Mouse (Mus musculus) myocyte (in vitro differentiated cells): ENCODE data around the gene Bcl9l. TPM values are rescaled to one million over a fixed set of nuclear protein-coding genes. Genes with fewer than 3 reads are reported as not detected.
A peak's percentile ranks its signal among the peaks of the same experiment; 100 is the strongest.

Experiments used
- H3K27me3 ChIP-seq: one replicate; pipeline ENCODE4 v1.6.1; 2011; ENCODE audit not compliant: control insufficient read depth, insufficient read depth, insufficient read length
- H3K36me3 ChIP-seq: one replicate; pipeline ENCODE4 v1.6.1; 2011; ENCODE audit not compliant: control insufficient read depth, insufficient read depth
- H3K4me2 ChIP-seq: one replicate; pipeline ENCODE4 v1.6.1; 2011; ENCODE audit warnings: low read depth, control low read depth
- H3K4me3 ChIP-seq: one replicate; pipeline ENCODE4 v1.5.1; 2011; ENCODE audit warnings: mild to moderate bottlenecking, control low read depth, moderate library complexity
- H3K79me2 ChIP-seq: one replicate; pipeline ENCODE4 v1.6.1; 2011; ENCODE audit not compliant: control insufficient read depth, insufficient read depth
- H3ac ChIP-seq: one replicate; pipeline ENCODE4 v1.6.1; 2011; ENCODE audit not compliant: control insufficient read depth, insufficient read length
- CEBPB ChIP-seq: IDR thresholded peaks from 2 replicates; pipeline ENCODE4 v1.6.1; 2011; ENCODE audit warnings: mild to moderate bottlenecking, moderate library complexity; ENCODE audit not compliant: poor library complexity, insufficient read depth, severe bottlenecking
- E2F4 ChIP-seq: IDR thresholded peaks from one replicate; pipeline ENCODE4 v1.6.1; 2011; ENCODE audit warnings: mild to moderate bottlenecking, control low read depth, moderate library complexity; ENCODE audit not compliant: insufficient read depth
- MAX ChIP-seq: IDR thresholded peaks from one replicate; pipeline ENCODE4 v1.6.1; 2011; ENCODE audit warnings: low read depth, mild to moderate bottlenecking, control low read depth
- MYOD1 ChIP-seq, 3 experiments: IDR thresholded peaks; one replicate each; pipeline ENCODE4 v1.6.1; 2011; ENCODE audit warnings: control low read depth in 2 of 3, low read depth in 2 of 3, mild to moderate bottlenecking in 2 of 3, moderate library complexity in 1 of 3; ENCODE audit not compliant: insufficient read length in 2 of 3, control insufficient read depth in 1 of 3
- MYOG ChIP-seq, 3 experiments: IDR thresholded peaks; one replicate each; pipeline ENCODE4 v1.6.1; 2011; ENCODE audit warnings: control low read depth in 2 of 3, low read depth in 2 of 3, mild to moderate bottlenecking in 2 of 3; ENCODE audit not compliant: insufficient read length in 2 of 3, control insufficient read depth in 1 of 3, insufficient read depth in 1 of 3
- POLR2A ChIP-seq: IDR thresholded peaks from one replicate; pipeline ENCODE4 v1.6.1; 2011; ENCODE audit warnings: low read depth, mild to moderate bottlenecking, control low read depth, moderate library complexity; ENCODE audit not compliant: insufficient read length
- POLR2AphosphoS2 ChIP-seq: IDR thresholded peaks from one replicate; pipeline ENCODE4 v1.6.1; 2011; ENCODE audit warnings: low read depth, control low read depth; ENCODE audit not compliant: insufficient read length
- REST ChIP-seq: IDR thresholded peaks from one replicate; pipeline ENCODE4 v1.6.1; 2011; ENCODE audit warnings: mild to moderate bottlenecking, control low read depth, moderate library complexity; ENCODE audit not compliant: insufficient read depth, insufficient read length
- SRF ChIP-seq: IDR thresholded peaks from one replicate; pipeline ENCODE4 v1.6.1; 2011; ENCODE audit warnings: low read depth; ENCODE audit not compliant: control insufficient read depth, insufficient read length
- TCF12 ChIP-seq: IDR thresholded peaks from one replicate; pipeline ENCODE4 v1.6.1; 2011; ENCODE audit warnings: mild to moderate bottlenecking, control low read depth; ENCODE audit not compliant: poor library complexity, insufficient read depth, severe bottlenecking
- TCF3 ChIP-seq: IDR thresholded peaks from one replicate; pipeline ENCODE4 v1.6.1; 2011; ENCODE audit warnings: low read depth, control low read depth; ENCODE audit not compliant: insufficient read length
- USF1 ChIP-seq: IDR thresholded peaks from one replicate; pipeline ENCODE4 v1.6.1; 2011; ENCODE audit warnings: low read depth, mild to moderate bottlenecking, control low read depth, moderate library complexity
- polyA plus RNA-seq: library from polyadenylated mRNA; unstranded; fragments of >200 nt; fragmentation: generic; extraction: Trizol; gene quantifications from one replicate; pipeline ENCODE4 v1.2.1, GENCODE M21; 2012; ENCODE audit warnings: missing spikeins

Gene Bcl9l
- polyA plus RNA-seq, 1 experiment, result 35.4 TPM

- no peak overlapping the region for H3K4me2 ChIP-seq
- H3K4me3 ChIP-seq, result no peak overlapping the region
Observed at GRCm38 (mm10) chr9:44454132-44454890, 28.3 kb upstream of the Bcl9l start.

GRCm38 (mm10) chr9:44454891-44455220 is 27.8 kb upstream of the Bcl9l start, which contains the start of gene Upk2:
Gene Upk2 (minus strand): TSS chr9:44454976.
- Histone ChIP-seq H3K27me3 (peaks cover 32% of the 10 kb centered on the region), H3K36me3 (no peaks in the 10 kb centered on the region), H3ac (no peak within 1 kb of the TSS), H3K4me3 (no peak within 1 kb of the TSS), H3K4me2 (no peak within 1 kb of the TSS), H3K79me2 (no peaks in the 10 kb centered on the region)
- no peak for TF ChIP-seq POLR2AphosphoS2
- TF ChIP-seq USF1, result no peak
- no peak for TF ChIP-seq TCF12
- no peak for TF ChIP-seq MAX
- no peak for TF ChIP-seq MYOG (IDR thresholded peaks at IDR 0.05; ENCODE audit: control insufficient read depth in 1 of 3, insufficient read depth in 1 of 3, insufficient read length in 2 of 3, low read depth in 2 of 3)
- no peak for TF ChIP-seq TCF3
- no peak for TF ChIP-seq POLR2A
- no peak for TF ChIP-seq REST

More at GRCm38 (mm10) chr9:44454132-44454890, 28.3 kb upstream of the Bcl9l start:
- H3ac ChIP-seq, result no peak overlapping the region
- TF ChIP-seq POLR2A (no peak), E2F4 (no peak), MYOD1 (IDR thresholded peaks at IDR 0.05; ENCODE audit: control insufficient read depth in 1 of 3, insufficient read length in 2 of 3, low read depth in 2 of 3) (no peak), SRF (no peak), POLR2AphosphoS2 (no peak), REST (no peak)
- no peaks in the 10 kb centered on the region for H3K79me2 ChIP-seq
- H3K36me3 ChIP-seq, result no peaks in the 10 kb centered on the region
- peaks cover 32% of the 10 kb centered on the region for H3K27me3 ChIP-seq

GRCm38 (mm10) chr9:44457035-44457742 is 25.4 kb upstream of the Bcl9l start:
- H3K27me3 ChIP-seq, result peaks cover 46% of the 10 kb centered on the region

GRCm38 (mm10) chr9:44461950-44462349 is 20.7 kb upstream of the Bcl9l start:
- peaks cover 53% of the 10 kb centered on the region for H3K27me3 ChIP-seq
- H3K4me3 ChIP-seq, result no peak overlapping the region
- H3ac ChIP-seq, result no peak overlapping the region
- TF ChIP-seq POLR2A (no peak), USF1 (peak; percentile 26)
- no peak overlapping the region for H3K4me2 ChIP-seq
- no peaks in the 10 kb centered on the region for H3K36me3 ChIP-seq
- H3K79me2 ChIP-seq, result no peaks in the 10 kb centered on the region

More at GRCm38 (mm10) chr9:44457035-44457742, 25.4 kb upstream of the Bcl9l start:
- TF ChIP-seq SRF (no peak), CEBPB (no peak), MAX (no peak), REST (no peak), MYOD1 (IDR thresholded peaks at IDR 0.05; ENCODE audit: control insufficient read depth in 1 of 3, insufficient read length in 2 of 3, low read depth in 2 of 3) (no peak), USF1 (no peak), POLR2AphosphoS2 (no peak), POLR2A (no peak), TCF3 (no peak), MYOG (IDR thresholded peaks at IDR 0.05; ENCODE audit: control insufficient read depth in 1 of 3, insufficient read depth in 1 of 3, insufficient read length in 2 of 3, low read depth in 2 of 3) (no peak)
- Histone ChIP-seq H3K4me2 (no peak overlapping the region), H3K4me3 (no peak overlapping the region), H3K36me3 (no peaks in the 10 kb centered on the region), H3K79me2 (no peaks in the 10 kb centered on the region), H3ac (no peak overlapping the region)

GRCm38 (mm10) chr9:44468224-44468623 is 14.4 kb upstream of the Bcl9l start:
- TF ChIP-seq REST, result no peak
- Histone ChIP-seq H3K36me3 (no peaks in the 10 kb centered on the region), H3K27me3 (peaks cover 59% of the 10 kb centered on the region), H3K79me2 (no peaks in the 10 kb centered on the region), H3ac (no peak overlapping the region), H3K4me3 (no peak overlapping the region), H3K4me2 (no peak overlapping the region)
